Mouse (Mus musculus): ENCODE data around the gene Ddx27. TPM values are rescaled to one million over a fixed set of nuclear protein-coding genes. Genes with fewer than 3 reads are reported as not detected.
A peak's percentile ranks its signal among the peaks of the same experiment; 100 is the strongest.

Gene Ddx27
- polyA plus RNA-seq (2014; fragmentation: Nextera tagmentation; extraction: Ambion mirVana): 37.9 and 40.4 TPM in 2 replicates

DNA sequence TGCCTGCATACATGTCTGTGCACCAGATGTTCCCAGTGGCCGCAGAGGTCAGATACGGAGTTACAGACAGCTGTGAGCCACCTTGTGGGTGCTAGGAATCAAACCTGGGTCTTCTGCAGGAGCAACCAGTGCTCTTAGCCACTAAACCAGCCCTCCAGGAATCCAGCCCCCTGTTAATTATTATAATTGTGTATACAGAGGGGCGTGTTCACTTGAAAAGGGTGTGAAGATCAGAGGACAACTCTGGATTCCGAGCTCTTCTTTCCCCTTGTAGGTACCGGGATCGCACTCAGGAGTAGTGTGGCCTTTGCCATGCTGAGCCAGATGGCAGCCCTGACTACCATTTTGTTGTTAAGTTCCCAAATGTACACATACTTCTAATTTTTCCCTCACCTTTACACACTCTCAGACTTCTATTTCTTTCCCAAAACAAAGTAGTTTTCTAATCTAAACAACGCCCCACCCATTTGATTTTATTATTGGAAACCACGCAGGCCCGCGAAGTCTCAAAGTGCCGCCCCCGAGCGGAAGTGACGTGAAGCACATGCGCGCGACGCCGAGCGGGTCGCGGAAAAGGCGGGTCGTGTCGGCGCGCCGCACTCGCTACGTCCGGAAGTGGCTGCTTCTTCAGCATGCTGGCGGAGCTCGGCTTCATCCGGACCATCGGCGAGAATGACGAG, at the start of gene Ddx27:
TSS of gene Ddx27 (plus strand) at position 492 of the 680 bp plus-strand sequence.
- Histone ChIP-seq H3K36me3 (ENCODE audit: control insufficient read depth, insufficient read depth, low read length) (peaks cover under 1% of the 10 kb centered on the region; the same call in 1 of the 2 replicates), H3K4me3 (ENCODE audit: low read depth, low read length) (peak within 1 kb of the TSS; percentile 95), H3K4me1 (replicated peaks; ENCODE audit: control insufficient read depth, insufficient read depth, low read length) (peaks cover 8% of the 10 kb centered on the region), H3K27me3 (ENCODE audit: control insufficient read depth, insufficient read depth, low read length) (no peaks in the 10 kb centered on the region), H3K27ac (ENCODE audit: low read depth, low read length) (0 out of 2 replicates have a peak within 1 kb of the TSS, but pooled peaks have one; percentile 24), H3K9ac (ENCODE audit: low read depth, low read length) (peak within 1 kb of the TSS; percentile 83), H3K9me3 (ENCODE audit: control insufficient read depth, low read length) (no peaks in the 10 kb centered on the region), H3K4me2 (replicated peaks; ENCODE audit: low read depth, low read length) (peak within 1 kb of the TSS; percentile 90)
- WGBS: 3% methylated on average over 37 of the region's 37 CpGs
- peak; percentile 89 for ATAC-seq (ENCODE audit: low FRiP score)
- peak; percentile 95 for DNase-seq (ENCODE audit: low spot score)

DNA sequence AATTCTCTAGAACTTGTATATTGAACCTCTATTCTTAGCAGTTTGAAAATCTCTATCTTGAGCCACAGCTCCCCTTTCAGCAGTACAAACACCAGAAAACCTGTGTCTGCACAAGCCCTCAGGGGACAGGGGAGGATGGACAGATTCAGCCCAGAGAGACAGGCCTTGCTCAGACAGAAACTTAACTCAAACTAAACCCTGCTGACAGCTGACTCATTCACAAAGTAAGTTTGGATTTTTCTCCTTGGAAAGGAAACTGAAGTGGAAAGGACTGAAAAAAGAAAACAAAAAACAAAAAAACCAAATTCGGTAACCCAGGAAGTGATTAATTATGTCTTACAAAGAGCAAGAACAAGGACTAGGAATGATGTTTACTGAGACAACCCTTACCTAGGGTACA, 41.8 kb upstream of the Ddx27 start:
- WGBS: 70% methylated on average over 1 of the region's 1 CpGs
- ATAC-seq (ENCODE audit: low FRiP score) (no peak), DNase-seq (ENCODE audit: low spot score) (no peak)
- Histone ChIP-seq H3K27ac (ENCODE audit: low read depth, low read length) (no peak overlapping the region), H3K36me3 (ENCODE audit: control insufficient read depth, insufficient read depth, low read length) (no peaks in the 10 kb centered on the region), H3K4me3 (ENCODE audit: low read depth, low read length) (no peak overlapping the region), H3K27me3 (ENCODE audit: control insufficient read depth, insufficient read depth, low read length) (no peaks in the 10 kb centered on the region), H3K9me3 (ENCODE audit: control insufficient read depth, low read length) (no peaks in the 10 kb centered on the region), H3K4me2 (replicated peaks; ENCODE audit: low read depth, low read length) (no peak overlapping the region), H3K4me1 (replicated peaks; ENCODE audit: control insufficient read depth, insufficient read depth, low read length) (no peaks in the 10 kb centered on the region), H3K9ac (ENCODE audit: low read depth, low read length) (no peak overlapping the region)

DNA sequence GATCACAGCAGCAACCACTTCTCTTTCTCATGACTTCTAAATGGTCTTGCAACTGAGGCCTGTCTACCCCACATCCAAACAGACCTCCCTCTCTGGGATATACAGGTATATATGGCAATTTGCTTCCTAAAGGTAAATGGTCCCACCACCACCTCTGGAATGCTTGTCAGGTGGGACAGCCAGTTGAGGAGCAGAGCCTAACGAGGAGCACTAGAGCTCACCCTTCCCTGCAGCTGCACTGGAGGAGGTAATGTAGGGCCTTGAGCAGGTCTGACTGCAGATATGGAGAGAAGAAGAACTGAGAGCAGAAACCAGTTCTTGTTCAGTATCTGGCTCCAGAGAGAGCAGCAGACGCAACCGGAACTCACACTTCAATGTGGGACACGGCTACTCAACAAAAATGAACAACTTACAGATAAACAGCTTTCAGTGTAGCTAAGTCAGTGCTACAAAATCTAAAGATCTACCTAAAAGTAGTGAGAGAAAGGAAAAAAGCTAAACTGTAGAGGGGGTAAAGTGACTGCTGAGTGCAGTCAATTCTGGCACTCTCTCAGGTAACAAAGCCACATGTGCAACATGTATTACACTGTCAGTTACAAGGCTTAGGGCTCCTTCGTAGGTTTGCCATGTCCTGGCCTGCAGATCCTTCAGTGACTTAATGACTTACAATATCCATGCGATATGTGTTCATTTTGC, 40.7 kb upstream of the Ddx27 start:
- DNase-seq (ENCODE audit: low spot score): no peak
- H3K9me3 ChIP-seq (ENCODE audit: control insufficient read depth, low read length): no peaks in the 10 kb centered on the region
- no peaks in the 10 kb centered on the region for H3K4me1 ChIP-seq (replicated peaks; ENCODE audit: control insufficient read depth, insufficient read depth, low read length)
- H3K9ac ChIP-seq (ENCODE audit: low read depth, low read length): no peak overlapping the region
- no peaks in the 10 kb centered on the region for H3K36me3 ChIP-seq (ENCODE audit: control insufficient read depth, insufficient read depth, low read length)
- H3K4me3 ChIP-seq (ENCODE audit: low read depth, low read length): no peak overlapping the region
- 88% methylated on average over 6 of the region's 6 CpGs for WGBS
- H3K27me3 ChIP-seq (ENCODE audit: control insufficient read depth, insufficient read depth, low read length): no peaks in the 10 kb centered on the region
- ATAC-seq (ENCODE audit: low FRiP score): no peak
- no peak overlapping the region for H3K4me2 ChIP-seq (replicated peaks; ENCODE audit: low read depth, low read length)
- H3K27ac ChIP-seq (ENCODE audit: low read depth, low read length): no peak overlapping the region

DNA sequence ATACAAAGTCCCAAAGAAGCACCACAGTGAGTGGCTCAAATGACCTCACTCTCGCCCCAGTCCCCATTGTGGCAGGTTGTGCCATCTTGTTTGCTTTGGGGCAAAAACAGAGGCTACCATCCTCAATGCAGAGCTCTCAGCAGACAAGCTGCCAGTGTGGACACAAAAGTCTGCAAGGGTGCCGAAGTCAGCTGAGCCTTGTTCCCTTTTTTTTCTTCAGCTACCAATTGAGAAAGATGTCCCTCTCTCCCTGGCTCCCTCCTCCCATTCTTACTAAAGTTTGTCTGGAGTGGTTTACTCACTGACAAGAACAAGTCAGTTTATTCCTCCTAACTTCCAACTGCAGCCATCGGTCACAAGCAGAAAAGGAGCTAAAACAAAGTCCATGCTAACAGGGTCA, 38.6 kb upstream of the Ddx27 start:
- ATAC-seq (ENCODE audit: low FRiP score) (no peak), DNase-seq (ENCODE audit: low spot score) (no peak)
- H3K27me3 ChIP-seq (ENCODE audit: control insufficient read depth, insufficient read depth, low read length): no peaks in the 10 kb centered on the region
- H3K9me3 ChIP-seq (ENCODE audit: control insufficient read depth, low read length): no peaks in the 10 kb centered on the region
- 81% methylated on average over 3 of the region's 3 CpGs for WGBS
- H3K4me1 ChIP-seq (replicated peaks; ENCODE audit: control insufficient read depth, insufficient read depth, low read length): no peaks in the 10 kb centered on the region
- no peak overlapping the region for H3K4me3 ChIP-seq (ENCODE audit: low read depth, low read length)
- H3K36me3 ChIP-seq (ENCODE audit: control insufficient read depth, insufficient read depth, low read length): no peaks in the 10 kb centered on the region
- H3K27ac ChIP-seq (ENCODE audit: low read depth, low read length): no peak overlapping the region
- no peak overlapping the region for H3K4me2 ChIP-seq (replicated peaks; ENCODE audit: low read depth, low read length)
- no peak overlapping the region for H3K9ac ChIP-seq (ENCODE audit: low read depth, low read length)

DNA sequence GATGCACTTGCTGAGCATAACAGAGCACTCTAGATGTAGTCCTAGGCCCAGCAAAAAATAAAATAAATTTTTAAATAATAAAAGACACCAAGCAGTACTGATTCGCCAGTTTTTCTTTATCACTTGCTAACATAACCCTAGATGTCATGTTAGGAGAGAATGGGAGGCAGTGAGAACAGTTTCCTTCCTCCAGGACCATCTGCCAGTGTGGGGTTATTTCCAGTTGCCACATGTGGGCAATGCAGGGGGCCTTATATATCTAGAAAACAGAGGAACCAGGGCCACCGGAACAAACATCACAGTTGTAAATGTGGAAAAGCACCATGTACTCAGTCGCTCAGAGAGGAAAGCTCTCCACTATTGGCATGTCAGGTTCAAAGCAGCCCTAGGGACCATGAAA, 37.5 kb upstream of the Ddx27 start:
- 84% methylated on average over 3 of the region's 3 CpGs for WGBS
- ATAC-seq (ENCODE audit: low FRiP score) (no peak), DNase-seq (ENCODE audit: low spot score) (no peak)
- H3K9me3 ChIP-seq (ENCODE audit: control insufficient read depth, low read length): no peaks in the 10 kb centered on the region
- H3K4me3 ChIP-seq (ENCODE audit: low read depth, low read length): no peak overlapping the region
- no peaks in the 10 kb centered on the region for H3K27me3 ChIP-seq (ENCODE audit: control insufficient read depth, insufficient read depth, low read length)
- no peak overlapping the region for H3K4me2 ChIP-seq (replicated peaks; ENCODE audit: low read depth, low read length)
- no peak overlapping the region for H3K27ac ChIP-seq (ENCODE audit: low read depth, low read length)
- no peaks in the 10 kb centered on the region for H3K36me3 ChIP-seq (ENCODE audit: control insufficient read depth, insufficient read depth, low read length)
- no peaks in the 10 kb centered on the region for H3K4me1 ChIP-seq (replicated peaks; ENCODE audit: control insufficient read depth, insufficient read depth, low read length)
- no peak overlapping the region for H3K9ac ChIP-seq (ENCODE audit: low read depth, low read length)

DNA sequence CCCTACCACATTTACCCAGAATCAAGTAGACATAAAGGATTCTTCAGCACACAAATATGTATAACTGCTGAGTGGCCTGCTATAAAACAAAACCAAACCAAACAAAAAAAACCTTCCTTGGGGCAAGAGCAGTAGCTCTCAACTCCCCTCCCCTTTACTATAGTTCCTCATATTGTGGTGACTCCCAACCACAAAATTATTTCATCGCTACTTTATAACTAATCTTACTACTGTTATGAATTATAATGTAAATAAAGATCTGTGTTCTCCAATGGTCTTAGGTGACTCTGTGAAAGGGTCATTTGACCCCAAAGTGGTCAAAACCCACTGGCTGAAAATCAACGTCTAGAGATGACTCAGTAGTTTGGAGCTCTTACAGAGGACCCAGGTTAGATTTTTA, 34.8 kb upstream of the Ddx27 start:
- no peaks in the 10 kb centered on the region for H3K4me1 ChIP-seq (replicated peaks; ENCODE audit: control insufficient read depth, insufficient read depth, low read length)
- H3K27me3 ChIP-seq (ENCODE audit: control insufficient read depth, insufficient read depth, low read length): no peaks in the 10 kb centered on the region
- ATAC-seq (ENCODE audit: low FRiP score) (no peak), DNase-seq (ENCODE audit: low spot score) (no peak)
- no peak overlapping the region for H3K9ac ChIP-seq (ENCODE audit: low read depth, low read length)
- no peaks in the 10 kb centered on the region for H3K36me3 ChIP-seq (ENCODE audit: control insufficient read depth, insufficient read depth, low read length)
- 90% methylated on average over 2 of the region's 2 CpGs for WGBS
- no peak overlapping the region for H3K27ac ChIP-seq (ENCODE audit: low read depth, low read length)
- H3K9me3 ChIP-seq (ENCODE audit: control insufficient read depth, low read length): no peaks in the 10 kb centered on the region
- no peak overlapping the region for H3K4me2 ChIP-seq (replicated peaks; ENCODE audit: low read depth, low read length)
- H3K4me3 ChIP-seq (ENCODE audit: low read depth, low read length): no peak overlapping the region

DNA sequence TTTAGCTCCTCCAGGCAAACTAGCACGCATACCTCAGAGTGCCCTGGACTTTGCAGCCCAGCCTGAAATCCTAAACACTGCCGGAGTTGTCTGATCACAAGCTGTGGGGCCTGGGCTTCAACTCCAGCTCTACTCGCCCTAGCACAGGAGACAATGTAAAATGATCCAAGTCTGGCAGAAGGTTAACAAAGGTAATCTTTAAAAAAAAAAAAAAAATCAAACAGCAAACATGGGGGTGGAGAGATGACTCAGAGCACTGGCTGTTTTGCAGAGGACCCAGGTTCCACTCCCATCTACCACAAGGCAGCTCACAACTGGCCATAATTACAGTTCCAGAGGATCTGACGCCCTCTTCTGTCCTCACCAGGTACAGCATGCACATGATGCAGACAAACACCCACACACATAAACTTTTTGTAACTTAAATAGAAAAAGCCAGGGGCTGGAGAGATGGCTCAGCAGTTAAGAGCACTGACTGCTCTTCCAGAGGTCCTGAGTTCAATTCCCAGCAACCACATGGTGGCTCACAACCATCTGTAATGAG, 31.6 kb upstream of the Ddx27 start:
- Histone ChIP-seq H3K4me3 (ENCODE audit: low read depth, low read length) (no peak overlapping the region), H3K4me2 (replicated peaks; ENCODE audit: low read depth, low read length) (no peak overlapping the region), H3K9ac (ENCODE audit: low read depth, low read length) (no peak overlapping the region), H3K9me3 (ENCODE audit: control insufficient read depth, low read length) (no peaks in the 10 kb centered on the region), H3K4me1 (replicated peaks; ENCODE audit: control insufficient read depth, insufficient read depth, low read length) (no peaks in the 10 kb centered on the region), H3K27me3 (ENCODE audit: control insufficient read depth, insufficient read depth, low read length) (no peaks in the 10 kb centered on the region), H3K27ac (ENCODE audit: low read depth, low read length) (no peak overlapping the region), H3K36me3 (ENCODE audit: control insufficient read depth, insufficient read depth, low read length) (no peaks in the 10 kb centered on the region)
- DNase-seq (ENCODE audit: low spot score) (no peak), ATAC-seq (ENCODE audit: low FRiP score) (no peak)
- WGBS: 76% methylated on average over 4 of the region's 4 CpGs

DNA sequence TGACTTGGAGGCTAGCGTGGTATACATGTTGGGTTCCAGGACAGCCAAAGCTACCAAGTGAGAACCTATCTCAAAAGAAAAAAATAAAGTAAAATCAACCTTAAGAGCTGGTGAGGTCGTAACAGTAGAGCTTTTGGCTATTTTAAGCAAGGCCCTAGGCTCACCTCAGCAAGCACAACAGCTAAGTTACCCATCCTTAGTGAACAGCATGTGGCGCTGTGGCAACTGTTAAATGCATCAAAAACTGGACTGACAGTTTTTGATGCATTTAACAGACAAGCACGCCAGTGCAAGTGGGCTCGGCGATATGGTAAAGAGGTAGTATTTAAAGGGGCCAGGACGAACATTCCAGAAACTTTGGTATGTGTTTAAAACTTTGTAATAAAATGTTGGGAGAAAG, 24.1 kb upstream of the Ddx27 start:
- no peak overlapping the region for H3K4me2 ChIP-seq (replicated peaks; ENCODE audit: low read depth, low read length)
- no peaks in the 10 kb centered on the region for H3K4me1 ChIP-seq (replicated peaks; ENCODE audit: control insufficient read depth, insufficient read depth, low read length)
- no peaks in the 10 kb centered on the region for H3K27me3 ChIP-seq (ENCODE audit: control insufficient read depth, insufficient read depth, low read length)
- ATAC-seq (ENCODE audit: low FRiP score) (no peak), DNase-seq (ENCODE audit: low spot score) (no peak)
- no peaks in the 10 kb centered on the region for H3K36me3 ChIP-seq (ENCODE audit: control insufficient read depth, insufficient read depth, low read length)
- no peak overlapping the region for H3K27ac ChIP-seq (ENCODE audit: low read depth, low read length)
- WGBS: 86% methylated on average over 7 of the region's 7 CpGs
- no peak overlapping the region for H3K9ac ChIP-seq (ENCODE audit: low read depth, low read length)
- no peak overlapping the region for H3K4me3 ChIP-seq (ENCODE audit: low read depth, low read length)
- H3K9me3 ChIP-seq (ENCODE audit: control insufficient read depth, low read length): no peaks in the 10 kb centered on the region

DNA sequence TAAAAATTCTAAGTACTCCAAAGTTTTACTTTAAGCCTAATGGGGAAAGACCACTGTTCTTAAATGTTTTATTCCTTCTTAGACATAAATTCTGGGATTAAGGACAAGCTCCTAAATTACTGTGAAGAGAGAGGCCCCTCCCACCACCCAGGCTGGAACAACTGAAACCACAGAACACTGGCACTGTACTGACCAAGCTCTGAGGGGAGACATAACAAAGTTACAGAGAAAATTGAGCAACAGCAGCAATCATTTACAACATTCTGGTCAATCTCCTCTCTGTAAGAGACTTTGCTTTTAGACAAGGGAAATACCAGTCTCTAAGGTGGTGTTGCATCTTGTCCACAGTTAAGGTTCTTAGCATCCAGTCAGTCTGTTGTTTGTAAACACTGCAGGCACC, 23.0 kb upstream of the Ddx27 start:
- H3K9ac ChIP-seq (ENCODE audit: low read depth, low read length): no peak overlapping the region
- H3K9me3 ChIP-seq (ENCODE audit: control insufficient read depth, low read length): no peaks in the 10 kb centered on the region
- DNase-seq (ENCODE audit: low spot score) (no peak), ATAC-seq (ENCODE audit: low FRiP score) (no peak)
- H3K27me3 ChIP-seq (ENCODE audit: control insufficient read depth, insufficient read depth, low read length): no peaks in the 10 kb centered on the region
- no peak overlapping the region for H3K4me3 ChIP-seq (ENCODE audit: low read depth, low read length)
- no peak overlapping the region for H3K27ac ChIP-seq (ENCODE audit: low read depth, low read length)
- no peaks in the 10 kb centered on the region for H3K4me1 ChIP-seq (replicated peaks; ENCODE audit: control insufficient read depth, insufficient read depth, low read length)
- H3K36me3 ChIP-seq (ENCODE audit: control insufficient read depth, insufficient read depth, low read length): no peaks in the 10 kb centered on the region
- no peak overlapping the region for H3K4me2 ChIP-seq (replicated peaks; ENCODE audit: low read depth, low read length)

Measured in hindbrain, embryonic 11.5 days (tissue).